Mouse (Mus musculus) frontal cortex, adult (tissue): Measurements from ENCODE around the gene Cnpy3.
A peak's percentile ranks its signal among the peaks of the same experiment; 100 is the strongest.
"Not testable (repeated sequence)": the region's sequence is repeated elsewhere in the genome, so short reads cannot be mapped to it uniquely, and the experiment has no call there.

ENCODE experiments used
- ATAC-seq: cut with Nextera tagmentation; 2 replicates; pipeline ENCODE4 v1.9.2; 2017; ENCODE audit warnings: mild to moderate bottlenecking, moderate library complexity, mixed read lengths; ENCODE audit not compliant: low TSS enrichment

The Cnpy3 gene

DNA sequence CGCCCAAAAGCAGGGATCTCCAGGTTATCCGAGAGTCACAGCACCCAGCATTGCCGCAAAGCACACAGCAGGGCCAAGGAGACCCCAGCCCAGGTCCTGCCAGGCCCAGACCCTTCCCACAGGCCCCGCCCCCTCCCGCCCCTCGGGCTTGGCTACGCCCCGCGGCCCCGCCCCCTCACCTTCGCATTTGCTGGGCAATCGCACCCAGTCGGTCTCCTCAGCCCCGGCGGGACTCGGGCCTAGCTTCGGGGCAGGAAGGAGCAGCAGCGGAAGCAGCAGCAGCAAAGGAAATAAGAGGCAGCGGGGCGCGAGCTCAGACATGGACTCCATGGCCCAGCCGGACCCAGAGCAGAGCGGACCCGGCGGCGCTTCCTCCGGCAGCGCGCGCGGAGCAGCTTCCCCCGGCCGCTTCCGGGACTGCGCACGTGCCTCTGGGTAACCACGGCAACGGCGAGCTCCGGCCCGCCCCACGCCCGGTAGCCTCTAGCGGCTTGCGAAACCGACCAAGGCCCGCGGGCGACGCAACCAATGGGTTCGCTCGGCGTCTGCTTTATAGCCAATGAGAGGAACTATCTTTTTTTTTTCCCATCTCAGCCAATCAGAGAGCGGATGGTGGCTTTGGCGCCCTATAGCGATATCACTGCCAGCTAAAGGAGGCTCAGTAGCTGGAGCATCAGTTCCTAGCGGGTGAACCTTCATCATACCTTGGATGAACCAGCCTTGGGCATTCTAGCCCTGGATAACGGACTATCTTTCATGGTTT is at the start of gene Cnpy3:
Gene Cnpy3, minus strand, starts transcription at position 421 of the 763 bp plus-strand sequence.
- peak; percentile 99 for ATAC-seq

- no peak for ATAC-seq
Observed at GRCm38 (mm10) chr17:46801761-46802160, 49.7 kb upstream of the Cnpy3 start.

- no peak for ATAC-seq
Observed at GRCm38 (mm10) chr17:46799680-46800079, 47.7 kb upstream of the Cnpy3 start.

- ATAC-seq = no peak
Observed at GRCm38 (mm10) chr17:46797386-46797785, 45.4 kb upstream of the Cnpy3 start.

DNA sequence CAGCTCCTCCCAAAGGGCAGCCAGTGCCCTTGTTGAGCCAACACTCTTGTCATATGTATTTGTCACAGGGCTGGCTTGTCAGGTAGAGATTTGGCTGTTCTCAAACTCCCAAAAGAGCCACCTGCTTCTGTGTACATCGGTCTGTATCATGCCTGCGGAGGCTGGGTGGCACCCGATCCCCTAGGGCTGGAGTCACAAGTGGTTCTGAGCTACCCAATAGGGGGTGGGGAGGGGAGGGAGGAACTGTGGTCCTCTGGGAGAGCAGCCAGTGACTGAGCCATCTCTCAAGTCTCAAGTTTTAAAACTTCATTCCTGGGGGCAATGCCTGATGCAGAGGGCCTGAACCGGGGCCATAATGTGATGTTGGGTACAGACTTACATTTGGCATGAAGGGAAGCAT is 44.7 kb upstream of the Cnpy3 start:
- no peak for ATAC-seq

GRCm38 (mm10) chr17:46792963-46793362 is 40.9 kb upstream of the Cnpy3 start:
- ATAC-seq = no peak

GRCm38 (mm10) chr17:46787974-46788373 is 36.0 kb upstream of the Cnpy3 start:
- ATAC-seq = not testable (repeated sequence)

DNA sequence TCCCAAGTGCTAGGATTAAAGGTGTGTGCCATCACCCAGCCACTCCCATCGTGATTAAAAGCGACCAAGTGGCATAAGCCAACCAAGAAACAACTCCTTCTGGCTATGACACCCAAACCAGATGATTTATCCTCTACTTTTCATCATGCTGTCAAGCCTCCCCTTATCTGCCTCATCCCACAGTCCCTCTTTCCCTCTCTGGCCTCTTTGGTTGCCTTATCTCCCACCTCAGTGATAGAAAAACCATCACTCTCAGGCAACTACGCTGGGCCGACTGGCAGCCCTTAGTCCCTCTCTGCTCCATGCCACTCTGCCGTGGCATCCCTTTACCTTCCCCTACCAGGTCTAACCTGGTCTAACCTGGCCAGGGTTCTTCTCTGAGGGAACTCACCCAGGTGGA is 34.9 kb upstream of the Cnpy3 start:
- no peak for ATAC-seq

GRCm38 (mm10) chr17:46783222-46783565 is 31.2 kb upstream of the Cnpy3 start:
- ATAC-seq = no peak

DNA sequence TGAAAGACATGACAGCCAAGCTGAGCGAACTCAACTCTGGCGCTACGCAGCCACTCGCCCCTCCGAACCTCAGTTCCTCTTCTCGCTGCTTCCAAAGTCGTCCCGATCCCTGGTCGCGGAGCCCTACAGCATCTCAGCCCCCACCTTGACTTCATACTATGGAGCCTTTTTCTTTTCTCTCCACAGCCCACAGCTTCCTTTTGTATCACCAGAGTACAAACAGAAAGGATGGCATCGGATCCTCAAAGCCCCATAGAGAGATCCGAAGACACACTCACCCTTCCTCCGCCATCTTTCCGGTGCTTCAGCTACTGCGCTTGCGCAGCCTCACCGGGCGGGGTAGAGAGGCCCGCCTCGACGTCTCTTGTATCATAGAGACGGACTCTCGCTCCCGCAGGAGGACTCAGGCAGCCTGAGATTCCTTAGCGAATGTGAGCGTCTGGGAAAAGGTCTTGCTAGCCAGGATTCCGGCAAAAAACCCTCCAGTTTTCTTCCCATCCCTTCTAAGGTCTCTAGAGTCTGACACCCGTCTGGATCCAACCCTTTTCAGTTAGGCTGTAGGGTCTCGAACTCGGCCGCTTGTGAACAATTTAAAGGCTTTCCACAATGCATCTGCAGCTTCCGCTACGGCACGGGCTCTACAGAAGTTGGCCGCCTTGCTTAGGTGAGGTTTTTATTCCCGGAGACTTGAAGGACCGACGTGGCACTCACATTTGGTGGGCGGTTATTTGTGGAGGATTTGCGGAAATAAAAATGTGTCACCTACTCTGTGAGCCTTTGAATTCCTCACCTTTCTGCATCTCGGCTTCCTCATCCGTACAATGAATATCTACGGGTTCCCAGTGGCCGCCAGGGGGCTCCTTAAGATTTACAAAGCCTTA is 30.6 kb upstream of the Cnpy3 start, which contains the start of gene Rpl7l1:
Gene Rpl7l1, minus strand, starts transcription at position 332 of the 881 bp plus-strand sequence.
- peak; percentile 97 for ATAC-seq

DNA sequence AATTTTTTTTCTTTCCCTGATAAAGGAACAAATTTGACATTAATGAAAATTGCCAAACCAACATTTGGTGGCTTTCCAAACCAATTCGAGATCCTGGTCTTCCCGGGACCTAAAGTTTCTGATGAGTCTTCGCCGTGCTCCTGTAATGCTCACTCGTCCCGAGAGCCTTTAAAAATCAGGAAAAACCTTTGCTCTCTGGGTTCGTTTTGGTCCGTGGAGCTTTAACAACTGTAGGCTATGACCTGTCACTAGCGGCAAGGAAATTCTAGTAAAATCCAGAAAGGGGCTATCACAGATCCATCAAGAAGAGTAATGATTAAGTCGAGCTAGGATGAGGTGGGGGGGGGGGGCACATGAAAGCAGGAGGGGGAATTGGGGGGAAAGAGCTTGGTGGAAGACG is 29.9 kb upstream of the Cnpy3 start:
- ATAC-seq = no peak

DNA sequence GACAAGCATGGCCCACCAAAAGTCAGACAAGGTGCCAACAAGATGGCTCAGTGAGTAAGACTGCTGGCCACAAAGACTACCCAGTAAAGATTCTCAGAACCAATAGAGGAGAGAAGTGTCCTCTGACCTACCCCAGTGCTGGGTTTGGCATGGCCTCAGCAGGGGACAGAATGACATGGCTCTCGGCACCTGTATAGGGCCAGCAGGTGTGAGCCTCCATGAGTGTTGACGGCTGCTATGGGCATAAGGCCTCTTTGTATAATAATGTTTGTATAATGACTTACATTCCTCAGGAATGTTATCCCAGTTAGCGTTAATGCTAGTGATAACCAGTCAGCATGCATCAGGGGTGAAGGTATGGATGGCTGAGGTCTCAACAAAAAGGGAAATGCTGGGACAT is 24.1 kb upstream of the Cnpy3 start:
- ATAC-seq = no peak

DNA sequence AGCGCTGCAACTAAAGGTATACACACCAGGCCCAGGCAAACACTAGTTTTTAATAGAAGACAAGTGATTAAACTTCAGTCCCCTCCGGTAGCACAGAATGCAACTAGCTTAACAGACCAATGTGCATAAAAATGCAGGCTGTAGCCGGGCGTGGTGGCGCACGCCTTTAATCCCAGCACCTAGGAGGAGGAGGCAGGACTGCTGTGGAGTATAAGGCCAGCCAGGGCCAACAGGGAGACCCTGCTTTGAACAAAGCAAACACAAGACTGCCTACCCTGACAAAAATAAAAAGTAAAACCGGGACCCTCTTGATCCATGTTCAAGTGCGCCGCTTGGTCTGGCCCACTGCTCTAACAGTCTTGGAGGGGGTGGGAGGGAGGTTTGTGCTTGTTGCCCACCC is 23.1 kb upstream of the Cnpy3 start:
- ATAC-seq = no peak

DNA sequence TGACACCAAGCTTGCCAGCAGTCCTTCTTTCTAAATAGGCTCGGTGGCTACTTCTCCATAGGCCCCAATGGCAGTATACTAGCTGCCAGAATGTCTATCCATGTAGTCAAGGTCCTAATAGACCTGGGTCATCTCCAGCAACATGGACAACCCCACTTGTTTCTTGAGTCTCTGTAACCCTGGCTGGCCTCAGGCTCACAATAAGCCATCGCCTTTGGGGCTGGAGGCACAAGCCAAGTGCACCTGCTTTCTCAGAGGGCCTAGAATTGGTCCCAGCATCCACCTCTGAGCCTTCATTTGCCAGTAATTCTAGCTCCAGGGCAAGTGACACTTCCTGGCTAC is 22.1 kb upstream of the Cnpy3 start:
- no peak for ATAC-seq

DNA sequence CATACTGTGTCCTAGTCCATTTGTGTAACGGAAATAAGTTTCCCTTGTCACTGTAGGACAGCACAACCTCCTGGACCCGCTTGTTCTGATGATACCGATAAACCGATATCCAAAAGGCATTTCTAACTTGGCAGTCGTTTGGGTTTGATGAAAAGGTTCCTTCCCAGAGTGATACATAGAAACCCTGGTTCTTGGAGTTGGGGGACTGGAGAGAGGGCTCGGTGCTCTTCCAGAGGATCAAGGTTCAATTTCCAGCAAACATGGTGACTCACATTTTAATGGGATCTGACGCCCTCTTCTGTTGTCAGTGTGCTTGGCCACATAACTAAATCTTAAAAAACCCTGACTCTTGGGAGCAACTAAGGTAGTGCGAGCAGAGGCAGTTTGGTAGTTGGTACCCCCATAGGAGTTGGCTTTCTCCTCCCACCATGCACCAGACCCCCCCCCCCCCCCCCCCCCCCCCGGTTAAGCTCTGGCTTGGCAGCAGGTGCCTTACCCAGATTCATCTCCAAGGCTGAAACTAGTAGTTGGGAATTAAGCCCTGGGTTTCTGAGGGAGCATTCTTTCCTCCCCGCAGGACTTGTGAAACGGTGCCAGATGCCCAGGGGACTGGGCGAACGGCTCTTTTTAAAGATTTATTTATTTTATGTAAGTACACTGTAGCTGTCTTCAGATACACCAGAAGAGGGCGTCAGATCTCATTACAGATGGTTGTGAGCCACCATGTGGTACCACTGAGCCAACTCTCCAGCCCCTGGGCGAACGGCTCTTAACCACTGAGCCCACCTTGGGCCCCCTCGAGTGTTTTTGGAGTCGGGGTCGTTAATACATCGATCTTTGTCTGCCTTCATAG is 21.5 kb upstream of the Cnpy3 start:
- peak; percentile 22; the same call in 1 of the 2 replicates for ATAC-seq

DNA sequence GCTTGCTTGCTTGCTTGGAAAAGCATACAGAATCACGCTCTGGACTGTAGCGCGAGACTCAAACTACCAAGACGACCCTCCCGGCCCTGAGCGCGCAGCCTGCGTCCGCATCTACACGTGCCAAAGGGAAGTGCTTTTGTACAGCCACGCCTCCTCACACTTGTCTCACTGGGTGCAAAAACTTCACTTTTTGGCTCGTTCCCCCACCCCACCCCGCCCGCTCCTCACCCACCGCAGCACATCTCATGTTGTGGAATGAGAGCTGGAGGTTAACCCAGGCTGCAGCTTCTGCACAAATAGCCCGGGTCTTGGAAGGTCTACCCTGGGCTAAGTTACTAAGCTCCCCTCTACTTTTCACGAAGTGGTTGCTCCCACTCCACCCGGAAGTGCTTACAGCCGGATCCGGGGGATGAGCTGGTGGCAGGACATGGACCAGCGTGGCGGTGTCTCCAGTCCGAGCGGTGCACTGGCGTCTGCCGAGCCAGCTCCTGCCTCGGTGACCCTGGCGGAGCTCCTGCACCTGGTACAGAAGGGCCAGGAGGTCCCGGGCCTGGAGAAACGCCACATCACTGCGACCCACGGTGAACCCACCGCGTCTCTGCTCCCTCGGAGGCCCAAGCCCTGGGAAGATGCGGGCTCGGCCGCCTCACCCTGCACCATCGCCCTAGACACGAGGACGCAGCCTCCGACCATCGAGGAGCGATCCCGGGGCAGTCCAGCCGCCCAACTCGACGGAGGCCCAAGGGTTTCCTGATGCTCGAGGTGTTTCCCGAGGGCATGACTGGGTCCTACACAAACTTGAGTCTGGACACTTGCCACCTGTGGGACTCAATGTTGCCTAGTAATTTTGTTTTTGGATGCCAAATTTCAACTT is 20.6 kb upstream of the Cnpy3 start, which contains the start of gene 2310039H08Rik:
Gene 2310039H08Rik, plus strand, starts transcription at position 232 of the 874 bp plus-strand sequence.
- ATAC-seq = peak; percentile 87

GRCm38 (mm10) chr17:46772038-46772403 is 20.0 kb upstream of the Cnpy3 start:
- peak; percentile 14; the same call in 1 of the 2 replicates for ATAC-seq

GRCm38 (mm10) chr17:46771616-46772015 is 19.6 kb upstream of the Cnpy3 start:
- ATAC-seq = no peak

GRCm38 (mm10) chr17:46771025-46771424 is 19.0 kb upstream of the Cnpy3 start:
- no peak for ATAC-seq

DNA sequence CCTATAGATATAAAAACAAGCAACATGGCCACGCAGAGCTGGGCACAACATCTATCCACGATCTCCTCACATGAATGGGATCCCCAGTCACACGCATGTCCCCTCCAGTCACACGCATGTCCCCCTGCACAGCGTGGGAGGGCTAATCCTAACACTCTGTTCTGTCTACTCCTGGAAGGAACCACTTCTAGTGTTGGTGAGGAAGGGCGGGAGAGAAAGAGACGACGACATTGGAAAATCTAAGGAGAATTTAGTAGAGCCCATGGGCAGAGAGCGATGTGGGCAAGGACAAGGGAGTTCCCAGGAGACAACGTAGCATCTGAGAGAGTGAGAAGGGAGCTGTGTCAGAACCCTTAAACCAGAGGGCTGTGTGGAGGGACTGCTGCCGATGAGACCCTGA is 18.5 kb upstream of the Cnpy3 start:
- ATAC-seq = no peak

DNA sequence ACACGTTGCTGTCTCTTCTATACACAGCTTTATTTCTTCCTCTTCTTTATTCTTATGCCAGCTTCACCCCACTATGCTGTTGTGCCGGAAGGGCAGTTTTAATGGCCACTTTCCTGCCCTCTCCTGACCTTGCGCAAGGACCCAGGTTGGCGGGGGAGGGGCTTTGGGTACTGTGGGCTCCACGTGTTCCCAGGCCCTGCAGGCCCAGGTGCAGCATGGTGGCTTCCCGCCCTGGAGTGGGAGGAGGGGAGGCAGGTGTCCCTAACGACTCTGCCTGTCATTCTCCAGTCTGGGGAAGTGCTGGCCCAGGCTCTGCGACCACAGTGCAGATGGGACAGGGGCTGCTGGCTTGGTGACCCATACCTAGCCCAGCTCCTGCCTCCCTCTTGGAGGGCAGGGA is 15.9 kb upstream of the Cnpy3 start:
- ATAC-seq = no peak
